Mouse (Mus musculus) ES-E14 (cell line): ENCODE measurements around the gene Dennd2c.
A peak's percentile ranks its signal among the peaks of the same experiment; 100 is the strongest.

Source experiments
- CHD2 ChIP-seq: IDR thresholded peaks from 2 replicates; pipeline ENCODE4 v1.6.1; 2014; ENCODE audit warnings: mild to moderate bottlenecking, low read depth, low read length, inconsistent platforms
- HCFC1 ChIP-seq: IDR thresholded peaks from 2 replicates; pipeline ENCODE4 v1.6.1; 2012; ENCODE audit warnings: low read length, inconsistent platforms, borderline replicate concordance; ENCODE audit not compliant: insufficient read depth
- MAFK ChIP-seq: IDR thresholded peaks from 2 replicates; pipeline ENCODE4 v1.6.1; 2014; ENCODE audit warnings: mild to moderate bottlenecking, low read depth, low read length, inconsistent platforms; ENCODE audit not compliant: insufficient read depth
- ZNF384 ChIP-seq: IDR thresholded peaks from 2 replicates; pipeline ENCODE4 v1.6.1; 2012; ENCODE audit warnings: low read depth, low read length, inconsistent platforms

DNA sequence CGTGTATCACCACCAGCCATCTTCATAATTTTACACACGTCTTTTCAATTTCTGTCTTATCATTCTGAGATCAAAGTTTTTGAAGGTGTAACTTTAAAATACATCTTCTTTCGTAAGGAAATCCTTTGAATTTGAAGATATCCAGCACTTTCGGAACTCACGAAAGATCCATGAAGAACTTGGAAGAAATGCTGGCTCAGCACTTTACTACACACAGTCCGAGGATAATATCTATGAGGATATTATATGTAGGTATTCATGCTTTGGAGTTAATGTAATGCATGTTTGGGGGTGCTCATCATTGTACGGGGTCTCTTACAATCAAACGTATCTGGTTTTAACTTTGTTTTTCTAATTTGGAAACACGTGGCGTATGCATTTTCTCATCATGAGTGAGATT is 30.7 kb downstream of the Dennd2c start:
- TF ChIP-seq HCFC1 (no peak), MAFK (peak; percentile 98), ZNF384 (no peak), CHD2 (no peak)
